Mouse (Mus musculus) kidney, embryonic 16.5 days (tissue): ENCODE results near the gene Rpl9-ps1. TPM values are rescaled to one million over a fixed set of nuclear protein-coding genes. Genes with fewer than 3 reads are reported as not detected.

ENCODE experiments used
- ATAC-seq: fragments of 200-750 bp; cut with Nextera tagmentation; 2 replicates; pipeline ENCODE4 v1.8.0; 2017; ENCODE audit warnings: moderate TSS enrichment; ENCODE audit not compliant: low FRiP score, low TSS enrichment
- H3K27ac ChIP-seq: fragments of 300-500 bp; sonication (generic); 2 replicates; pipeline ENCODE4 v1.5.1; 2014; ENCODE audit warnings: low read length
- H3K27me3 ChIP-seq: fragments of 300-500 bp; sonication (generic); 2 replicates; pipeline ENCODE4 v1.6.1; 2014; ENCODE audit warnings: low read length, control low read depth, mixed read lengths; ENCODE audit not compliant: insufficient read depth
- H3K36me3 ChIP-seq: fragments of 300-500 bp; sonication (generic); 2 replicates; pipeline ENCODE4 v1.6.1; 2014; ENCODE audit warnings: low read length, control low read depth, mixed read lengths; ENCODE audit not compliant: insufficient read depth
- H3K4me1 ChIP-seq: fragments of 300-500 bp; sonication (generic); 2 replicates; pipeline ENCODE4 v1.6.1; 2014; ENCODE audit warnings: low read length, control low read depth, mixed read lengths; ENCODE audit not compliant: insufficient read depth
- H3K4me2 ChIP-seq: fragments of 300-500 bp; sonication (generic); replicated peaks from 2 replicates; pipeline ENCODE4 v1.6.1; 2014; ENCODE audit warnings: low read depth, low read length
- H3K4me3 ChIP-seq: fragments of 300-500 bp; sonication (generic); 2 replicates; pipeline ENCODE4 v1.5.1; 2014; ENCODE audit warnings: mild to moderate bottlenecking, low read length
- H3K9ac ChIP-seq: fragments of 300-500 bp; sonication (generic); replicated peaks from 2 replicates; pipeline ENCODE4 v1.6.1; 2014; ENCODE audit warnings: low read length
- H3K9me3 ChIP-seq: fragments of 300-500 bp; sonication (generic); 2 replicates; pipeline ENCODE4 v1.6.1; 2016; ENCODE audit warnings: low read length, control low read depth
- WGBS: fragments of 180-500 bp; shearing (Covaris S2); extraction: QIAGEN DNeasy Blood & Tissue Kit; methylation state at CpG from one replicate; pipeline ENCODE4 v1.1.7; 2014; 5-methylcytosine and 5-hydroxymethylcytosine counted together
- polyA plus RNA-seq: library from polyadenylated mRNA; unstranded; fragments of >200 nt; fragmentation: Nextera tagmentation; extraction: Ambion mirVana; gene quantifications from 2 replicates; pipeline ENCODE4 v1.2.1, GENCODE M21; 2015

Rpl9-ps1 gene
- polyA plus RNA-seq, 1 experiment from 2014 or later: not detected

DNA sequence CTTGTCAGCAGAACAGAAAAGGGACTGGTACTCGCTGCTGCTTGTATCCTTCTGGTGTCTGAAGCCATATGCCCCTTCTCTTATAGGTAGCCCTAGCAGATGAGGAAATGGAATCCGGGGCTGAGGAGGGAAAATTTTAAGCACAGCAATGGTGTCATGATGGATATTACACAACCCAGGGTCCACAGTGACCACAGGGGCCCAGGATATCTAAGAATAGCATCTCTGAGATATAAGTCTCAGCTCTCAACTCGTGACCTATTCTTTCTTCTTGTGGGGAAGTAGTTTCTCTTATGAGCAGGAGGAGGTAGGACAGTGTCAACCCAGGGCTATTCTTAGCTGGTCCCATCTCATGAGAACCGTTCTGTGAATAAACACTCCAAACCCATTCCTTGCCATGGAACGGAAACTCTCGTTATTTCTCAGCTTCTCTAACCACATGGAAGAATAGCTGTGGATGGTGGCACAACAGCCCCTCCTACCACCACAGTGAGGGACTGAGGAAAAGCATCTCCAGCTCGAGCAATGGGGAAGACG, 4.0 kb upstream of the Rpl9-ps1 start, which contains the start of gene Ccl3:
Gene Ccl3, minus strand, starts transcription at position 51 of the 537 bp plus-strand sequence.
- H3K9me3 ChIP-seq: no peaks in the 10 kb centered on the region
- H3K9ac ChIP-seq: no peak within 1 kb of the TSS
- no peaks in the 10 kb centered on the region for H3K36me3 ChIP-seq
- H3K27ac ChIP-seq: no peak within 1 kb of the TSS
- no peak within 1 kb of the TSS for H3K4me3 ChIP-seq
- H3K27me3 ChIP-seq: no peaks in the 10 kb centered on the region
- H3K4me1 ChIP-seq: no peaks in the 10 kb centered on the region
- ATAC-seq: no peak
- 86% methylated on average over 8 of the region's 8 CpGs for whole genome bisulfite sequencing
- no peak within 1 kb of the TSS for H3K4me2 ChIP-seq

DNA sequence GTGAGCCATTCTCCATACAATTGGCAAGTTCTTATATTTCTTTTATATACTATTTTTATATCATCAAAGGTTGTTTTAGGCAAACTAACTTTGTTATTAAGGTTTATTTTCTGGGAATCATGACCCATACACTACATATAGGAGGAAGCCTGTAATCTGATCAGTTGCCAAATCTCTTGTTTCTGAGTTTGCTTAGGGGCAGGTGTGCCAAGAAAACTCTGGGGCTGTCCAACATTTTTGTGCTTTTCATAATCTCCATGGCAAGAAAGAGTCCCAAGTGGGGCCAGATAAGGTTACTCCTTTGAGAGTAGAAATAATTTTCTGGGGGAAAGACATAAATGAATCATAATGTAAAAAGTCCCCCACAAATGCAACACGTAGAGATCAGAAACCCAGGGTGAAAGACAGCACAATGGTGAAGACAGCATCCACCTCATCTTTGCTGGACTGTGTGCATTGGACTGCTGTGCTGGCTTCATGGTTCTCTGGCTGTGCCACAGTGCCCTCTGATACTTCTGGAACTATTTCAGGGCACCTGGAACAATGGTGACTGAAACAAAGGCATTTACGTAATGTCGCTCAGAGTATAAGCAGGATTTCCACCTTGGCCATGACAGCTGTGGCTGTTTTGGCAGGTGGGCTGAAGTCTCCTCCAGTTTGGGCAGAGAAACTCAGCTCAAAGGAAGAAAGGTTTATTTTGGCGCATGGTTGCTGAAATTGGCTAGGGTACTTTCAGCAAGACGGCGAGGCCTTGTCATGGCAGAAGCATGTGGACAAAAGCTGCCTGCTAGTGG, 1.1 kb upstream of the Rpl9-ps1 start:
- ATAC-seq: no peak
- no peak overlapping the region for H3K9ac ChIP-seq
- H3K9me3 ChIP-seq: no peaks in the 10 kb centered on the region
- peaks cover 5% of the 10 kb centered on the region; the same call in 1 of the 2 replicates for H3K4me1 ChIP-seq
- H3K36me3 ChIP-seq: no peaks in the 10 kb centered on the region
- H3K27me3 ChIP-seq: no peaks in the 10 kb centered on the region
- H3K4me2 ChIP-seq: no peak overlapping the region
- WGBS: 90% methylated on average over 6 of the region's 6 CpGs
- H3K4me3 ChIP-seq: no peak overlapping the region
- H3K27ac ChIP-seq: no peak overlapping the region

DNA sequence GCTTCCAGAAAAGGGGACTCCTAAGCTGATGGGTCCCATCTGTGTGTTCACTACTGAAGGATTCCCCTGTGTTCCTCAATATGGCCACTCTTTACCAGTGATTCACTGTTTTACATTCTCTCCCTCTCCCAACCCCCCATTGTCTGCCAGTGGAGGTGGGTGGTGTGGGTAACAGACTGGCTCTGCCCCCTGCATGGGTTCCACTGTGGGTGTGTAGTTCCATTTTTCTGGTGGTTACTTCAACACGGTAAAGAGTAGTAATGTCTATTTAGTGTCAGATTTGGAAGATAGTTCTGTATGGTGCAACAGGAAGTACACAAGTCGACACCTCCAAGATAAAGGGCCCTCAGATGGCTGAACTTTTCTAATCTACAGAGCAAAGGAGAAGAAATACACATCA, 4.2 kb downstream of the Rpl9-ps1 start:
- no peak overlapping the region for H3K4me2 ChIP-seq
- H3K9ac ChIP-seq: no peak overlapping the region
- peaks cover 5% of the 10 kb centered on the region; the same call in 1 of the 2 replicates for H3K4me1 ChIP-seq
- no peak overlapping the region for H3K27ac ChIP-seq
- WGBS: 76% methylated on average over 2 of the region's 2 CpGs
- no peaks in the 10 kb centered on the region for H3K27me3 ChIP-seq
- ATAC-seq: no peak
- no peak overlapping the region for H3K4me3 ChIP-seq
- no peaks in the 10 kb centered on the region for H3K36me3 ChIP-seq
- H3K9me3 ChIP-seq: no peaks in the 10 kb centered on the region

DNA sequence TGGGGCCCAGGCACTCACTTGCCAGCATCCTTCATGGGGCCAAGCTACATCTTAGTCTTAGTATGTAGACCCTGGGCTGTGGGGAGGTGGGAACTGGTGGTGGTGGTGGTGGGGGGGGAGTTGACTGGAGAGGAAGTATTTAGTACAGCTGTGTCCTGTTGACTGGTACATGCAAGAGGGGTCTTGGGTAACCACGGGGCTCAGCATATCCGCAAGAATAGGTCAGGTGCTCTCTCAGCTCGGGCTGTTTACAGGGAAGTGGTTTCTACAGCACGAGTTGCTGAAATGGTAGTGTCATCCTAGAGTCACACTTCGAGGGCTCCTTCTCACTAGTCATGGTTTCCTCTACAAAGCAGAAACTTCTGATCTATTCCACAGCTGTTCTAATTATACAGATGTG, 5.3 kb downstream of the Rpl9-ps1 start:
- no peaks in the 10 kb centered on the region for H3K36me3 ChIP-seq
- H3K9me3 ChIP-seq: no peaks in the 10 kb centered on the region
- H3K4me2 ChIP-seq: no peak overlapping the region
- peaks cover 5% of the 10 kb centered on the region; the same call in 1 of the 2 replicates for H3K4me1 ChIP-seq
- H3K27ac ChIP-seq: no peak overlapping the region
- no peaks in the 10 kb centered on the region for H3K27me3 ChIP-seq
- 76% methylated on average over 5 of the region's 5 CpGs for WGBS
- no peak overlapping the region for H3K9ac ChIP-seq
- H3K4me3 ChIP-seq: no peak overlapping the region
- no peak for ATAC-seq

DNA sequence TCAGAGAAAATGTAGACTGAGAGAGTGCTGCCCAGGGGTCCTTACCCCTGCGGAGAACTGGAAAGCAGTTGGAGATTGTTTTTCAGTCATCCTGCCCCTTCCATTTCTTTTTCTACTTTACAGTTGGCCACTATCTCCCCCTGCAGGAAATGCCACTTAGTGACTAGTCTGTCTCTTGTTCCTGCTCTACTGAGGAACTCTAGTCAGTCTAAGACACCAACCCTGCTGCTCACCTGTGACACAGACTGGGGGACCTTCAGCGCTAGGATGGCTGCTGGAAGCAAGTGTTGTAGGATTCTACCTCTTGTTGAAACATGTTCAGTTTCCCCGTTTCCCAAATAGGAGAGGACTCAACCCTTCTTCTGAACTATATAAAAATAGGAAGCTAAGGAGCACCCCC, 5.9 kb downstream of the Rpl9-ps1 start:
- Histone ChIP-seq H3K9ac (no peak overlapping the region), H3K4me1 (peaks cover 5% of the 10 kb centered on the region; the same call in 1 of the 2 replicates), H3K36me3 (no peaks in the 10 kb centered on the region), H3K27me3 (no peaks in the 10 kb centered on the region), H3K27ac (no peak overlapping the region), H3K4me3 (no peak overlapping the region), H3K4me2 (no peak overlapping the region), H3K9me3 (no peaks in the 10 kb centered on the region)
- ATAC-seq: no peak
- 76% methylated on average over 3 of the region's 3 CpGs for WGBS

DNA sequence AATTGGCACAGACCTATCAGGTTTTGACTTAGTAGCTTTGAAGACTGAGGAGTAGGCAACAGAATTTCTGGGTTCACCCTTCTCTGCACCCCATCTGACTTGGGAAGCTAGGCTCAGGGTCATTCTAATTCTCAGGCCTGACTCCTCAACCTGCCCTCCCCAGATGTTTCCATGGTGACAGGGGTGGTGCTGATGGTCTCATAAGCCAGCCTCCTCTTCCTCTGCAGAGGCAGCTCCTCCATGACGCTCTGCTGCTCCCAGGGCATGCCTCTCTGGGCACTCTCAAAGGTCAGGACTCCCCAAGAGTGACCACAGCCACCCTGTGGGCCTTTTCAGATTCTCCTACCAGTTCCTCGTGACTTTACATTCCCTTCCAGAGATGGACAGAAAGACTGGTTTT, 6.5 kb downstream of the Rpl9-ps1 start:
- Histone ChIP-seq H3K4me2 (no peak overlapping the region), H3K27me3 (no peaks in the 10 kb centered on the region), H3K9ac (no peak overlapping the region), H3K4me3 (no peak overlapping the region), H3K27ac (no peak overlapping the region), H3K9me3 (no peaks in the 10 kb centered on the region), H3K4me1 (peaks cover 5% of the 10 kb centered on the region; the same call in 1 of the 2 replicates), H3K36me3 (no peaks in the 10 kb centered on the region)
- 55% methylated on average over 2 of the region's 2 CpGs for WGBS
- no peak for ATAC-seq

DNA sequence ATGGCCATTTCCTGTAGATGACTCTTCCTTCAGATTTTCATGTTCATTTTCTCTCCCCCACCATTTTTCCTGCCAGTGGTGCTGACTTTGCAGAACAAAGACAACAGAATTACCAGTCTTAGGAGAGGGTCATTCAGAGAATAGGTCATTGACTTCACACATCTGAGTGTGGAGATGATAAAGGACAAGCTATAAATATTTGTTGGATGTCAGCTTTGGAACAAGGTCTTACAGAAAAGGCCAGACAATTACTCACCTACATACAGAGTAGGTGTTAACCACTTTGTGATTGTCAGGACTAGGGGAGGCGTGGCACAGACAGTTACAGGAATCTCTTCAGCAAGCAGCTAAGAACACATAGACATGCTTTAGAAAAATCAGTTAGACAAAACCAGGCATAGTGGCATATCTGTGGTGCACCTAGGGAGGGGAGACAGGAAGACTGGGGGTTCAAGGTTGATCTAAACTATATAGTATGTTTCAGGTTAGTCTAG, 8.6 kb downstream of the Rpl9-ps1 start:
- Histone ChIP-seq H3K9ac (no peak overlapping the region), H3K36me3 (no peaks in the 10 kb centered on the region), H3K4me1 (0 out of 2 replicates have a peak, but pooled peaks cover under 1% of the 10 kb centered on the region), H3K27ac (no peak overlapping the region), H3K4me3 (no peak overlapping the region), H3K27me3 (no peaks in the 10 kb centered on the region), H3K4me2 (no peak overlapping the region), H3K9me3 (no peaks in the 10 kb centered on the region)
- 79% methylated on average over 1 of the region's 1 CpGs for WGBS
- no peak for ATAC-seq

DNA sequence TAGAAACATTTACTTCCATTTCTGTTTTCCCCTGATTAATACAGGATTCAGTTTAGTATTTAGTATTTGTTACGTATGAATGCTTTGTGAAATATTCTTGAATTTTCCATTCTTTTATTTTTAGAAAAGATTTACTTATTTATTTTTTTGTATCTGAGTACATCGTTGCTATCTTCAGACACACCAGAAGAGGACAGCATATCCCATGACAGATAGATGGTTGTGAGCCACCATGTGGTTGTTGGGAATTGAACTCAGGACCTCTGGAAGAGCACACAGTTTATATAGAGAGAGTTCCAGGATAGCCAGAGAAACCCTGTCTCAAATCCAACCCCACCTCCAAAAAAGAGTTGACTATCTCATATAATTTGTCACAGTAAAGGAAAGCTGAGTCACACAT, 10.5 kb downstream of the Rpl9-ps1 start:
- Histone ChIP-seq H3K9ac (no peak overlapping the region), H3K36me3 (no peaks in the 10 kb centered on the region), H3K27ac (no peak overlapping the region), H3K4me3 (no peak overlapping the region), H3K4me1 (no peaks in the 10 kb centered on the region), H3K4me2 (no peak overlapping the region), H3K27me3 (no peaks in the 10 kb centered on the region), H3K9me3 (no peaks in the 10 kb centered on the region)
- 94% methylated on average over 2 of the region's 2 CpGs for WGBS
- no peak for ATAC-seq

DNA sequence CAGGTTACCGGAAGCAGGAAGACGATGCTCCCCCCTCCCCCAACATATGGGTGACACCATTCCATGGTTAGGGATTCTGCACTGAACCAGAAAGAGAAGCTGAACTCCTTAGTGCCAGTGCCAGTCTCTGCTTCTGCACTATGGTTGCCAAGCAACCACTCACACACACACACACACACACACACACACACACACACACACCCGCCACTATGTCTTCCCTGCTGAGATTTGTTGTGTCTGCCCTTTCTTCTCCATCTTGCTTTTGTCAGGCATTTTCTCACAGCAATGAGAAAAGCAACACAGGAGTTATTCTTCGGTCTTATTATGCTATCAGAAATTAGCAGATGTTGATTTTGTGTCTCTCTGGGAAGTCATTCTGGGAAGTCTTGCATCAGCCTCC, 11.0 kb downstream of the Rpl9-ps1 start:
- Histone ChIP-seq H3K36me3 (no peaks in the 10 kb centered on the region), H3K4me1 (no peaks in the 10 kb centered on the region), H3K4me2 (no peak overlapping the region), H3K9ac (no peak overlapping the region), H3K9me3 (no peaks in the 10 kb centered on the region), H3K4me3 (no peak overlapping the region), H3K27me3 (no peaks in the 10 kb centered on the region), H3K27ac (no peak overlapping the region)
- ATAC-seq: no peak
- 62% methylated on average over 4 of the region's 4 CpGs for WGBS

DNA sequence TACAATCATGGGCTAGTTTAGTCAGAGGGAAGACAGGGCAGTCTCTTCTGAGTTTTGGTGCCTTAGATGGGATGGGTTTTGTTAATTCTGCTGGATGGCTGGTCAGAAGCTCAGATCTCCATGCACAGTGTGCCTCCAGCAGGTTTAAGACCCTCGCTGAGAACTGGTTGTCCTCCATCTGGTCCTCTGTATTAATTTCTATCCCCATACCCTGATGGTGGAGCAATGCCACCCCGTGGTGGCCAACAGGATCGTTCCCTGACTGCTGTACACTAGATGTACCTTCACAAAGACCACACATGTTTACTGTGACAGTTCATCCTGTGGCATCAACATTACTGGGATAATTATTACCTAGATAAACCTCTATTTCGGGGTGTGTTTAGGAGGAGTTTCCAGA, 12.7 kb downstream of the Rpl9-ps1 start:
- H3K4me1 ChIP-seq: no peaks in the 10 kb centered on the region
- 63% methylated on average over 4 of the region's 4 CpGs for WGBS
- no peak overlapping the region for H3K4me2 ChIP-seq
- no peak for ATAC-seq
- H3K27ac ChIP-seq: no peak overlapping the region
- no peaks in the 10 kb centered on the region for H3K36me3 ChIP-seq
- no peaks in the 10 kb centered on the region for H3K27me3 ChIP-seq
- no peak overlapping the region for H3K4me3 ChIP-seq
- no peaks in the 10 kb centered on the region for H3K9me3 ChIP-seq
- no peak overlapping the region for H3K9ac ChIP-seq
